Mouse (Mus musculus) cerebellum, adult 18-20 months (tissue): Measurements from ENCODE around the gene Ptbp3.
A peak's percentile ranks its signal among the peaks of the same experiment; 100 is the strongest.
"Not testable (repeated sequence)": the region's sequence is repeated elsewhere in the genome, so short reads cannot be mapped to it uniquely, and the experiment has no call there.

ENCODE experiments used
- DNase-seq, 2 experiments: peaks; one replicate each; pipeline ENCODE4 v3.0.0; 2021

Ptbp3 gene

GRCm38 (mm10) chr4:59549175-59549976 is at the start of gene Ptbp3:
TSS of gene Ptbp3 (minus strand) at chr4:59549364.
- peak; percentile 85 to 95 for DNase-seq

- no peak for DNase-seq
Measured at GRCm38 (mm10) chr4:59596556-59596955, 47.4 kb upstream of the Ptbp3 start.

DNA sequence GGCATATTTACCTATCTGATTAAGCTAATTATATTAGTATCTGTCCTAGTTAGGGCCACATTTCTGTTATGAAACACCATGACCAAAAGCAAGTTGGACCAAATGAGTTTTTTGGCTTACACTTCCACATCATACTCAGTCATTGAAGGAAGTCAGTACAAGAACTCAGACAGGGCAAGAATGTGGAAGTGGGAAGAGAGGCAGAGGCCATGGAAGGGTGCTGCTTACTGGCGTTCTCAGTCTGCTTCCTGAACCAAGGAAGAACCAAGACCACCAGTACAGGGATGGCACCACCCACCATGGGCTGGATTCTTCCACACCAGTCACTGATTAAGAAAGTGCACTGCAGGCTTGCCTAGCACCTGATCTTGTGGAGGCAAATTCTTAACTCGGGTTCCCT is 45.5 kb upstream of the Ptbp3 start:
- DNase-seq = no peak

DNA sequence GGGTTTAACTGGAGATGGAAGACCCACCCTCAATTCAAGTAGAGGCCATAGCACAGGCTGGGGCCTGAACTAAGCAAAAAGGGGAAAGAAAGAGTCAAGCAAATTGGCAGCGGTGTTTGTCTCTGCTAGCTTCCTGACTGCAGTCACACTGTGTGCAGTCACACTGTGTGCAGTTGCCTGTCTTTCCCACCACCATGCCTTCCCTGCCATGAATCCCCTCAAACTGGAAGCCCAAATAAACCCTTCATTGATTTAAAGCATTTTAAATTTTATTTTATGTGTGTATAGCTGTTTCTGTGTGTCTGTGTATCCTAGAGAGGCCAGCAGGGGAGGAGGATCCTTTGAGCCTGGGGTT is 38.7 kb upstream of the Ptbp3 start:
- no peak for DNase-seq

GRCm38 (mm10) chr4:59587215-59587871 is 38.2 kb upstream of the Ptbp3 start:
- no peak for DNase-seq

DNA sequence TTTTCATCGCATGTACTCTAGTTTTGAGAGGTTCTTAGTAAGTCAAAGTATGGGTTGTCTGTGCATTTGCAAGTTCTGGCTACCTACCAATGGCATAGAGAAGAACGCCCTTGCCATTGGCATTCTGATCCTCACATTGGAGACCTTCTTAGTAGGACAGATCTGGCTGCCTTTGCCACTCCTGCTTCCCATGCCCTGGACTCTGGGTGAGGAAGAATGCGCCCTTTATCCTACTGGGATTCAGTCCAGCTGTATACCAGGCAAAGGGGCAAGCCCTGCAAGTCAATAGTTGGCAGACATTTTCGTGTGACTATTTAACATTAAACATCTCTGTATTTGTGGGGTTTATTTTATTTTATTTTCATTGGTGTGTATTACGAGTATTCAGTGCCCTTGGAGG is 35.9 kb upstream of the Ptbp3 start:
- DNase-seq = peak in 1 of 2 experiments; percentile 10

DNA sequence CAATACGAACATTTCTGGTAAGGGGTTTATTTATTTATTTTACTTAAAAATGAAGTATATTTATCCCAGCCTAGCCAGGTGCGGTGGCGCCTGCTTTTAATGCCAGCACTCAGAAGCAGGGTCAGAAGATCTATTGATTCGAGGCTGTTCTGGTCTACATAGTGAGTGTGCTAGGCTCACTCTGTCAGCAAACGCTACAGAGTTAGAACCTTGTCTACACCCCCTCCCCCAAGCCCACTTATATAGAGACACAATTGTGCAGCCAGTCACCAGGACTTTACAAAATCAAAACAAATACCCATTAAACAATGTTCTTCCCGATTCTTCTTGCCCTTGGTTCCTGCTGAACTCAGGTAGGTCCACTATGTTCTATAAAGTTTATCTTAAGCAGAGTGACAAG is 33.0 kb upstream of the Ptbp3 start:
- peak in 1 of 2 experiments; percentile 13 for DNase-seq

- DNase-seq = peak; percentile 99
Measured at GRCm38 (mm10) chr4:59581314-59582185, 32.4 kb upstream of the Ptbp3 start, which contains the start of gene Hsdl2. TSS of gene Hsdl2 (plus strand) at chr4:59581563.

DNA sequence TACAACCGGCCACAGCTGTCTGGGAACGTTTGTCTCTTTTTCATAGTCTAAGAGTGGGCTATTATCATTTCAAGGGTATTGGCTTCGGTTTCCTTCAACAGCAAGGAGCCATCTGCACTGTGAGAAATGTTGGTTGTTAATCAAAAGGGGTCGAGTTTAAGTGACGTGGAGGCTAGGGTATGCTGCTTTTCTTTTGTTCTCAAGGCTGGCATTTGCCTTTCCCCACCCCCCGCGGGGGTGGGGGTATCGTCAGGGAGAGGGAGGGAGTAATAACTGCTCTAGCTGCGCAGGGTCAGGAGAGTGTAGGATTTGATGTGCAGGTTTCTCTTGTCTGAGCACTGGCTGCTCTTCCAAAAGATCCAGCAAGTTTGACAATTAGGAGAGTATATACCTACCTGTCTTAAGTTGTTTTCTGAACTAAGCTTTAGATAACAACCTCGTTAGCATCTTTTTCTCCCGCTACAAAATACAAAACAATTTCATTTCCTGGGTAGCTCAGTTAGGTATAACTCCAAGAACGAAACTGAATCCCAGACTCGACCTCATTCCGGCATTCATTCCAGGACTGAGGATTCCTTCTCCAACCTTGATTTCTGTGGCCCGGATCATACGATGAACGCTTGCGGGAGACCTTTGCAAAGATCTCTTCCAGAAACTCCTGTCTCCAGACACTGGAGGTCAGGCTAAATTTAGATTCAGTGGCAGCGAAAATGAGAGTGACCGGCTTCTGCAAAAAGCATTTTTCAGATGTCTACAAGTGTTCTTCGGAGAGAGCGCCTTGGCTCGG is 31.5 kb upstream of the Ptbp3 start:
- peak; percentile 41 to 46 for DNase-seq

DNA sequence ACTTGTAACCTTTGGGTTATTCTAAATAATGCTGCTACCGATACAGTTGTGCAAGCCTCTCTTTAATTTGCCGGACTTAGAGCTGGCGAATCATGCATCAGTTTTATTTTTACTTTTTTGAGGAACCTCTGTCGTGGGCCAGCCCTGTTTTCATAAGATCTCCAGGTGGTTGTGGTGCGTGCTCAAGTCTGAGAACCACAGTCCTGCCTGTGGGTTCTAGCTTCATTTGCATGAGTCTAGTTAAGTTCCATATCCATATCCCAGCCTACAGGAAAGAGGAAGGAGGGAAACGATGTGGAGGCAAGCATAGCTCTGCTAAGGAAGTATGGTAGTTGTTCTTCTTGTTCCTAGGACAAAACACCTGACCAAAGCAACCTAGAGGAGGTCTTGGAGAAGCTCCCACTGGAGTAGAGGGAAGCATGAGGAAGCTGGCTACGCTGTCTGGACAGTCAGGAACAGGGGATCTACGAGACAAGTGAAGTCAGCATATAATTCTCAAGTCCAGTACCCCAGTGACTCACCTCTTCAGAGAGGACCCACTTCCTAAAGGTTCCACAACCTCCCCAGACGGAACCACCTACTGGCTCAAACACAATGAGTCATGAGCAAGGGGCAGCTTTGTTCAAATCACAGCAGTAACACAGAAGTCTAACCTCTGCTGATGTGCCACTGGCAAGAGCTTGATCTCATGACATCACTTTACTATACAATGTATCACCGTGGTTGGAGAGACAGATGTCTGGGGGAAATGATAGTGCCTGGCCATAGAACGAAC is 26.2 kb upstream of the Ptbp3 start:
- no peak for DNase-seq

DNA sequence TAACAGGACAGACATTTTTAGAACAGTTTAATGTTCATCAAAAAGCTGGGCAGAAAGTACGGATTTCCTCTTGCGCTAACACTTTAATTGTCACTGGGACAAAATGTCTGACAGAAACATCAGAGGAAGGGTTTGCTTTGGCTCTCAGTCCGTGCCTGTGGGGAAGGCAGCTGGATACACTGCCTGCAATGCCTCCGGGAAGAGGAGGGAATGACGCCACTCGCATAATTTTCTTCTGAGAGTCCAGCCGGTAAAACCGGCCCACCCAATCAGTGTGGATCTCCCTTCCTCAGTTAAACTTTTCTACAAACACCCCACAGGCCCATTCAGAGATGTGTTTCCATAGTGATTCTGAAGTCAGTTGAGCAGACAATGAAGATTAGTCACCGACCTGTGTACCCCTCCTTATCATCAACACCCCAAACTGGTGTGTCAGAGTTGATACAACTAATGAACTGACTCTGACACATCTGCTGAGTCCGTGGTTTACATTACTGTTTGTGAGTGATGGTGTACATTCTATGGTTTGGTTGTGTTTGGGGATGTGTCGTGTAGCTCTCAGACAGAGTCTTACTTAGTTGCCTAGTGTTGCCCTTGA is 23.5 kb upstream of the Ptbp3 start:
- DNase-seq = no peak

DNA sequence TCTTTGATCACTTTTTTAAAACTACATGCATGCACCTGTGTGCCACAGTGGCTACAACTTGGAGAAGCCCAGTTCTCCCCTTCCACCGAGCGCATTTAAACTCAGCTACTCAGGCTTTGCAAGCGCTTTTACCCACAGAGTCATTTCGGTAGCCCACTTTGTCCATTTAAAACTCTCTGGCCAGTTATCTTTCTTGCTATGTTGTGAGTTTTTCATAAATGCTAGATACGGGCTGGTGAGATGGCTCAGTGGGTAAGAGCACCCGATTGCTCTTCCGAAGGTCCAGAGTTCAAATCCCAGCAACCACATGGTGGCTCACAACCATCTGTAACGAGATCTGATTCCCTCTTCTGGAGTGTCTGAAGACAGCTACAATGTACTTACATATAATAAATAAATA is 21.4 kb upstream of the Ptbp3 start:
- not testable (repeated sequence) for DNase-seq

DNA sequence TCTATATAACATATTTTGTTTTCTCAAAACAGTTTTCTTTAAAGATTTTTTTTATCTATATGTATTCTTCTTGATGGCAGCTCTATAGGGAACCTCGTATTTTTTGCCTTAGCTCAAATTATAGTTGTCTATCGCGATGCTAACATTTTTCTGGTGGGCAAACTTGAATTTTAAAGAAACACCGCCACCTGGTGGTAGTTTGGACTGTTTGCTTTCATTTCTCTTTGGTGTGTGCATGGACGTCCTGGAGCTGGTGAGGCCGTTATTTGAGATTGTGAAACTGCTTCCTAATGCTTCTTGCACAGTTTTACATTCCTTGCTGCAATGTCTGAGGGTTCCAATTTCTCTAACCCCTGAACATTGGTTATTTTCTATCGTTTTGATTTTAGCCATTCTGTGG is 20.4 kb upstream of the Ptbp3 start:
- peak; percentile 65 to 79 for DNase-seq

- no peak for DNase-seq
Measured at GRCm38 (mm10) chr4:59567576-59568260, 18.6 kb upstream of the Ptbp3 start.

- DNase-seq = no peak
Measured at GRCm38 (mm10) chr4:59565571-59566188, 16.5 kb upstream of the Ptbp3 start.

DNA sequence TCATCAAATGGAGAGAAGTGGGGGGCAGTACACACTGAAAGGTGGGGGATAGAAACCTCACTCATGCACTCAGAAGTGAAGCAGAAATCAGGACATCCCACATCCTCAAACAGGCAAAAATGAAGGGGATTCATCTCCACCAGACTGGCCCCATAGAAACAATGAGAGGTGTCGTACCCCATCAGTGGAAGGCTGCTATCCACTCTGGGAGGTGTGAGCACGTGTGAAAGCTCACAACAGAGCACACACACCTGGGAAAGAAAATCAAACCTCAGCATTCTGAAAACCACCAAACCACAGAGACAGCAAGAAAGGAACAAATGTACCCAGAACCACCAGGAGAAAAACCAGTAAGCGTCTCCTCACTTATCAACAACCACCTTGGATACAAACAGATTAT is 15.0 kb upstream of the Ptbp3 start:
- no peak for DNase-seq

DNA sequence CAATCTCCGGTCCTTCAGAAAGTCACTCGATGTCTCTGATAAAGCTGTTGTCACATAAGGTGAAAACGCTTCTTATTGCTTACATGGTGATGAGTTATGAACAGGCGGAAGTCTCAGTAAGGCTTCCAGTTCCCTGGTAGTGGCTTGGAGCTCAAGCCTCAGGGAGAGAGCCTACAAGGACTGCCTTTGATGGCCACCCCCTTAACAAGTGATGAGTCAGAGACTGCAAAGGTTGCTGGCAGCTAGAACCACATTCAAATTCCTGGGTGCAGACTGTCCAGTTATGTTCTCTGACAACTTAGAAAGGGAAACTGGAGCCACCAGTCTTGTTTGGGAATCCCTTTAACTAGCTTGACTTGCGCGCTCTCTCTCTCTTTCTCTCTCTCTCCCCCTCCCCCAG is 11.0 kb upstream of the Ptbp3 start:
- DNase-seq = no peak

DNA sequence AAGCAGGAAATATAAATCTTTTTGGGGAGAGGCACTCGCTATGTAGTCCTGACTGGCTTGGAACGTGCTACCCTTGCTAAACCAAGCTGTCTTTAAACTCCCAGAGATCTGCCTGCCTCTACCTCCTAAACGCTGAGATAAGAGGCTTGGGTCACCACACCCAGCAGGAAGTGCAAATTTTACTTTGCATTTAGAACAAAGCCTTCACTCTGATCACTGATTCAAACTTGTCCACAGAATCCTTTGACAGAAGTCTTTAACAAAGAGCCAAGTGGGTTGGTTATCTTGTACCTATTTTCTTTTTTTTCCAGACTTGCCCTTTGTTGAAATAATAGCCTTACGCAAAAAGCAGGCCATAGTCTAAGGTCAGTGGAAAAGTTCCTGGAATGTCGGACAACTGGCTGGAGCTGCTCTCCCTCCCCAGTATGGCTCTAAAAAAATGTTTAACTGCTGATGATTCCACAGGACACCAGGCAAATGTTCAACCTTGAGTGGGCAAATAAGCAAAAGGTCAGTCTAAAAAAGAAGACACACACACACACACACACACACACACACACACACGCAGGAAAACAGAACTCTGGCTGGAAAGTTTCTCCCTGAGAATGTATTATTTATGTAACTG is 9.0 kb upstream of the Ptbp3 start:
- DNase-seq = no peak

- not testable (repeated sequence) for DNase-seq
Measured at GRCm38 (mm10) chr4:59557343-59557742, 8.2 kb upstream of the Ptbp3 start.

GRCm38 (mm10) chr4:59555177-59555576 is 6.0 kb upstream of the Ptbp3 start:
- no peak for DNase-seq
